Mouse (Mus musculus): ENCODE measurements around the gene Msmb. TPM values are rescaled to one million over a fixed set of nuclear protein-coding genes. Genes with fewer than 3 reads are reported as not detected.
"Not testable (repeated sequence)": the region's sequence is repeated elsewhere in the genome, so short reads cannot be mapped to it uniquely, and the experiment has no call there.

The Msmb gene
- polyA plus RNA-seq, 1 experiment from 2014 or later = not detected

DNA sequence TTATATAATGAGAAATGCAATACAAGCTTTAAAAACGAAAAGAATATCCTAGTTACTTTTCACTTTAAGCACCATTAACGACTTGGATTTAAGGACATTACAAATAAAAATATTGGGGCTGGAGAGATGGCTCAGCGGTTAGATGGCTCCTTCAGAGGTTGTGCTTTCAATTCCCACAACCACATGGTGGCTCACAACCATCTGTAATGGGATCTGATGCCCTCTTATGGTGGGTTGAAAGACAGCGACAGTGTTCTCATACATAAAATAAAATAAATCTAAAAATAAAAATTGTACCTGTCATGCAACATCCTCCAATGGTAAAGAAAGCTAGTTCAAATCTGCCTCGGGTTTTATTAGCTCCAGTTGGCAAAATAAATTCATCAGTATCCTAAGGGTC, 51.7 kb downstream of the Msmb start:
- H3K4me3 ChIP-seq (ENCODE audit: low read depth, low read length); H3K27ac ChIP-seq (ENCODE audit: low read depth, low read length); H3K9me3 ChIP-seq (replicated peaks; ENCODE audit: control insufficient read depth, low read length); H3K27me3 ChIP-seq (ENCODE audit: control insufficient read depth, insufficient read depth, low read length); ATAC-seq (replicated peaks; ENCODE audit: insufficient number of reproducible peaks, low FRiP score, low TSS enrichment); H3K4me1 ChIP-seq (ENCODE audit: control insufficient read depth, insufficient read depth, low read length); H3K9ac ChIP-seq (ENCODE audit: low read depth, low read length); H3K4me2 ChIP-seq: not testable (repeated sequence)
- 80% methylated on average over 5 of the region's 5 CpGs for WGBS (ENCODE audit: insufficient replicate concordance)
- peaks cover 26% of the 10 kb centered on the region for H3K36me3 ChIP-seq (ENCODE audit: control insufficient read depth, insufficient read depth, low read length)

DNA sequence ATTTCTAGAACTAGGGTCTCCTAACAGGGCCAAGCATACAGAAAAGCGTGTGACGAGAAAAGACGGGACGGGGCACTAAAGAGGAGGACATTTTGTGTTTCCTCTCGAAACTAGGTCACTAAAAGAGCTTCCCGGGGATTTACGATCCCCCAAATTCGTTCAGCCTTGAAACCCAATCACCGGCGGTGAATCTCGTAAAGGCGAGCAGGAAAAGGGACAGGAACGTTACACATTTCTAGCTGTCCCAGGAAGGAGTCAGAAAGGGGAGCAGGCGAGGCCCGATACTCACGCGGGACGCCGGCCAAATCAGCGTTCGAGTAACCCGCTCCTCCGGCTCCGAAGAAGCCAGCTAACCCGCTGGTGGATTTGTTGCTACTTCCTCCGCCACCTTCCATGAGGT, 59.5 kb downstream of the Msmb start:
- WGBS (ENCODE audit: insufficient replicate concordance) = under 1% methylated on average over 25 of the region's 26 CpGs
- peak overlapping the region; percentile 57 for H3K27ac ChIP-seq (ENCODE audit: low read depth, low read length)
- ATAC-seq (replicated peaks; ENCODE audit: insufficient number of reproducible peaks, low FRiP score, low TSS enrichment) = no peak

DNA sequence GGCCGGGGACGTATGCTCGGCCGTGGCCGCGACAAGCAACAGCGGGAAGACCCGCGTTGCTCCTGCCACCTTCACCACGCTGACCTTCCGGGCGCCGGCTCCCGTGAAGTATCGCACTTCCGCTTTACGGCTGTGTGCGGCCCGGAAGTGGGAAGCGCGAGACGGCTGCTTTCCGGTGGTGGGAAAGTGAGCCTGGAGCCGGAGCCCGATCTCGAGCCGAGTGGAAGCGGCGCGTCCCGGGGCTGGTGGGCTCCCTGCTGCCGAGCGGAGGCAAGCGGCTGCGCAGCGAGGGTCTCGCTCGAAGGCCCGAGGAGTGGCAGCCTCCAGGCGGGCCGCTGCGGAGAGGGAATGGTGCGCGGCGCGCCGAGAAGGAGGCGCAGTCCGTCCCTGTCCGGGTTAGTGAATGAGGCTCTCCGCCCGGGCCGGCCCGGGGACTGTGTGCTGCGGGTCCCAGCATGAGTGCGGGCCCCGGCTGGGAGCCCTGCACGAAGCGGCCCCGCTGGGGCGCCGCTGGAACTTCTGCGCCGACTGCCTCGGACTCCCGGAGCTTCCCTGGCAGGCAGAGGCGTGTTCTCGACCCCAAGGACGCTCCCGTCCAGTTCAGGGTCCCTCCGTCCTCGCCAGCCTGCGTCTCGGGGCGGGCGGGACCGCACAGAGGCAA, 60.1 kb downstream of the Msmb start, which contains the start of the genes Timm23 and Parg:
Gene Timm23 (minus strand): TSS at position 108 of the 661 bp plus-strand sequence.
Gene Parg (plus strand): TSS at position 159 of the 661 bp plus-strand sequence.
- H3K9ac ChIP-seq (ENCODE audit: low read depth, low read length) = peak within 1 kb of the TSS; percentile 97
- H3K27ac ChIP-seq (ENCODE audit: low read depth, low read length) = peak within 1 kb of the TSS; percentile 59
- H3K9me3 ChIP-seq (replicated peaks; ENCODE audit: control insufficient read depth, low read length) = no peaks in the 10 kb centered on the region
- H3K36me3 ChIP-seq (ENCODE audit: control insufficient read depth, insufficient read depth, low read length) = peaks cover 18% of the 10 kb centered on the region
- WGBS (ENCODE audit: insufficient replicate concordance) = under 1% methylated on average over 68 of the region's 77 CpGs
- peak; percentile 85 for ATAC-seq (replicated peaks; ENCODE audit: insufficient number of reproducible peaks, low FRiP score, low TSS enrichment)
- no peaks in the 10 kb centered on the region for H3K27me3 ChIP-seq (ENCODE audit: control insufficient read depth, insufficient read depth, low read length)
- peak within 1 kb of the TSS; percentile 99 for H3K4me3 ChIP-seq (ENCODE audit: low read depth, low read length)
- peaks cover 12% of the 10 kb centered on the region for H3K4me1 ChIP-seq (ENCODE audit: control insufficient read depth, insufficient read depth, low read length)
- H3K4me2 ChIP-seq = peak within 1 kb of the TSS; percentile 91

More for the DNA sequence above, 59.5 kb downstream of the Msmb start:
- Histone ChIP-seq H3K4me3 (ENCODE audit: low read depth, low read length) (peak overlapping the region; percentile 99), H3K9ac (ENCODE audit: low read depth, low read length) (peak overlapping the region; percentile 97), H3K36me3 (ENCODE audit: control insufficient read depth, insufficient read depth, low read length) (peaks cover 20% of the 10 kb centered on the region), H3K27me3 (ENCODE audit: control insufficient read depth, insufficient read depth, low read length) (no peaks in the 10 kb centered on the region), H3K4me1 (ENCODE audit: control insufficient read depth, insufficient read depth, low read length) (peaks cover 12% of the 10 kb centered on the region), H3K9me3 (replicated peaks; ENCODE audit: control insufficient read depth, low read length) (no peaks in the 10 kb centered on the region), H3K4me2 (peak overlapping the region; percentile 69)

Other genes with a start within 250 kb of the Msmb start
- gene Galnt15, start 113.0 kb upstream of the Msmb start, polyA plus RNA-seq (2014; fragmentation: Nextera tagmentation; extraction: Ambion mirVana) = 0.15 and 0.19 TPM in 2 replicates
- gene Oxnad1, start 56.6 kb upstream of the Msmb start, polyA plus RNA-seq (2014; fragmentation: Nextera tagmentation; extraction: Ambion mirVana) = 25.6 and 31.9 TPM in 2 replicates
- 94.3 and 99.3 TPM in 2 replicates for gene Dph3, start 56.3 kb upstream of the Msmb start, polyA plus RNA-seq (2014; fragmentation: Nextera tagmentation; extraction: Ambion mirVana)
- 145 and 157 TPM in 2 replicates for gene Ncoa4, start 17.8 kb downstream of the Msmb start, polyA plus RNA-seq (2014; fragmentation: Nextera tagmentation; extraction: Ambion mirVana)
- 322 and 324 TPM in 2 replicates for gene Timm23, start 59.9 kb downstream of the Msmb start, polyA plus RNA-seq (2014; fragmentation: Nextera tagmentation; extraction: Ambion mirVana)
- 33.4 and 36.7 TPM in 2 replicates for gene Parg, start 59.9 kb downstream of the Msmb start, polyA plus RNA-seq (2014; fragmentation: Nextera tagmentation; extraction: Ambion mirVana)
- gene Ogdhl, start 180.0 kb downstream of the Msmb start, polyA plus RNA-seq (2014; fragmentation: Nextera tagmentation; extraction: Ambion mirVana) = 15.2 and 20.7 TPM in 2 replicates
- gene 1700024G13Rik, start 246.4 kb downstream of the Msmb start, polyA plus RNA-seq (2014; fragmentation: Nextera tagmentation; extraction: Ambion mirVana) = not detected in 2 replicates